Mouse (Mus musculus): ENCODE results near the gene Fam209. TPM values are rescaled to one million over a fixed set of nuclear protein-coding genes. Genes with fewer than 3 reads are reported as not detected.
A peak's percentile ranks its signal among the peaks of the same experiment; 100 is the strongest.

Fam209 gene
- polyA plus RNA-seq, 1 experiment from 2014 or later, result not detected

GRCm38 (mm10) chr2:172468346-172468819, 3.9 kb upstream of the Fam209 start:
- ATAC-seq (ENCODE audit: low FRiP score, low TSS enrichment), result no peak
- no peak overlapping the region for H3K9ac ChIP-seq (ENCODE audit: low read depth, low read length)
- no peaks in the 10 kb centered on the region for H3K27me3 ChIP-seq (ENCODE audit: control insufficient read depth, insufficient read depth, low read length)
- no peak overlapping the region for H3K4me2 ChIP-seq (replicated peaks; ENCODE audit: low read depth, low read length)
- no peak overlapping the region for H3K27ac ChIP-seq (ENCODE audit: low read depth, low read length)
- 91% methylated on average over 11 of the region's 11 CpGs for WGBS
- no peaks in the 10 kb centered on the region for H3K9me3 ChIP-seq (ENCODE audit: control insufficient read depth, low read length)
- no peaks in the 10 kb centered on the region for H3K4me1 ChIP-seq (ENCODE audit: control insufficient read depth, insufficient read depth, low read length)
- no peak overlapping the region for H3K4me3 ChIP-seq (ENCODE audit: low read length)
- peaks cover 56% of the 10 kb centered on the region for H3K36me3 ChIP-seq (ENCODE audit: control insufficient read depth, insufficient read depth, low read length)

GRCm38 (mm10) chr2:172473591-172473990, 1.3 kb downstream of the Fam209 start:
- H3K9ac ChIP-seq (ENCODE audit: low read depth, low read length), result no peak overlapping the region
- no peak overlapping the region for H3K4me3 ChIP-seq (ENCODE audit: low read length)
- peaks cover 14% of the 10 kb centered on the region for H3K36me3 ChIP-seq (ENCODE audit: control insufficient read depth, insufficient read depth, low read length)
- no peaks in the 10 kb centered on the region for H3K9me3 ChIP-seq (ENCODE audit: control insufficient read depth, low read length)
- WGBS, result 39% methylated on average over 8 of the region's 8 CpGs
- no peak overlapping the region for H3K4me2 ChIP-seq (replicated peaks; ENCODE audit: low read depth, low read length)
- H3K27me3 ChIP-seq (ENCODE audit: control insufficient read depth, insufficient read depth, low read length), result no peaks in the 10 kb centered on the region
- ATAC-seq (ENCODE audit: low FRiP score, low TSS enrichment), result no peak
- no peak overlapping the region for H3K27ac ChIP-seq (ENCODE audit: low read depth, low read length)
- H3K4me1 ChIP-seq (ENCODE audit: control insufficient read depth, insufficient read depth, low read length), result no peaks in the 10 kb centered on the region

GRCm38 (mm10) chr2:172474970-172475369, 2.6 kb downstream of the Fam209 start:
- WGBS, result 40% methylated on average over 6 of the region's 6 CpGs

GRCm38 (mm10) chr2:172476707-172477260, 4.5 kb downstream of the Fam209 start:
- no peak overlapping the region for H3K9ac ChIP-seq (ENCODE audit: low read depth, low read length)
- H3K36me3 ChIP-seq (ENCODE audit: control insufficient read depth, insufficient read depth, low read length), result no peaks in the 10 kb centered on the region
- H3K4me1 ChIP-seq (ENCODE audit: control insufficient read depth, insufficient read depth, low read length), result no peaks in the 10 kb centered on the region
- H3K4me3 ChIP-seq (ENCODE audit: low read length), result no peak overlapping the region
- H3K9me3 ChIP-seq (ENCODE audit: control insufficient read depth, low read length), result no peaks in the 10 kb centered on the region
- WGBS, result 21% methylated on average over 10 of the region's 10 CpGs
- no peaks in the 10 kb centered on the region for H3K27me3 ChIP-seq (ENCODE audit: control insufficient read depth, insufficient read depth, low read length)
- H3K4me2 ChIP-seq (replicated peaks; ENCODE audit: low read depth, low read length), result no peak overlapping the region
- peak; percentile 38; the same call in 1 of the 2 replicates for ATAC-seq (ENCODE audit: low FRiP score, low TSS enrichment)
- no peak overlapping the region for H3K27ac ChIP-seq (ENCODE audit: low read depth, low read length)

More at GRCm38 (mm10) chr2:172474970-172475369, 2.6 kb downstream of the Fam209 start:
- Histone ChIP-seq H3K36me3 (ENCODE audit: control insufficient read depth, insufficient read depth, low read length) (0 out of 2 replicates have a peak, but pooled peaks cover under 1% of the 10 kb centered on the region), H3K27me3 (ENCODE audit: control insufficient read depth, insufficient read depth, low read length) (no peaks in the 10 kb centered on the region), H3K9ac (ENCODE audit: low read depth, low read length) (no peak overlapping the region), H3K4me3 (ENCODE audit: low read length) (no peak overlapping the region), H3K4me1 (ENCODE audit: control insufficient read depth, insufficient read depth, low read length) (no peaks in the 10 kb centered on the region), H3K9me3 (ENCODE audit: control insufficient read depth, low read length) (no peaks in the 10 kb centered on the region), H3K4me2 (replicated peaks; ENCODE audit: low read depth, low read length) (no peak overlapping the region), H3K27ac (ENCODE audit: low read depth, low read length) (no peak overlapping the region)
- ATAC-seq (ENCODE audit: low FRiP score, low TSS enrichment), result no peak

- no peak for ATAC-seq (ENCODE audit: low FRiP score, low TSS enrichment)
- H3K4me1 ChIP-seq (ENCODE audit: control insufficient read depth, insufficient read depth, low read length), result no peaks in the 10 kb centered on the region
- H3K9me3 ChIP-seq (ENCODE audit: control insufficient read depth, low read length), result no peaks in the 10 kb centered on the region
- H3K4me2 ChIP-seq (replicated peaks; ENCODE audit: low read depth, low read length), result no peak overlapping the region
- H3K27me3 ChIP-seq (ENCODE audit: control insufficient read depth, insufficient read depth, low read length), result no peaks in the 10 kb centered on the region
- no peak overlapping the region for H3K27ac ChIP-seq (ENCODE audit: low read depth, low read length)
- WGBS, result 42% methylated on average over 3 of the region's 3 CpGs
- H3K36me3 ChIP-seq (ENCODE audit: control insufficient read depth, insufficient read depth, low read length), result no peaks in the 10 kb centered on the region
- H3K4me3 ChIP-seq (ENCODE audit: low read length), result no peak overlapping the region
- H3K9ac ChIP-seq (ENCODE audit: low read depth, low read length), result no peak overlapping the region
Measured at GRCm38 (mm10) chr2:172477350-172477749, 5.0 kb downstream of the Fam209 start.

GRCm38 (mm10) chr2:172477860-172478259, 5.5 kb downstream of the Fam209 start:
- H3K36me3 ChIP-seq (ENCODE audit: control insufficient read depth, insufficient read depth, low read length), result no peaks in the 10 kb centered on the region
- 0 out of 2 replicates have a peak, but pooled peaks have one; percentile 7 for ATAC-seq (ENCODE audit: low FRiP score, low TSS enrichment)
- no peak overlapping the region for H3K9ac ChIP-seq (ENCODE audit: low read depth, low read length)
- H3K4me3 ChIP-seq (ENCODE audit: low read length), result no peak overlapping the region
- 5% methylated on average over 2 of the region's 2 CpGs for WGBS
- no peak overlapping the region for H3K27ac ChIP-seq (ENCODE audit: low read depth, low read length)
- H3K9me3 ChIP-seq (ENCODE audit: control insufficient read depth, low read length), result no peaks in the 10 kb centered on the region
- H3K4me2 ChIP-seq (replicated peaks; ENCODE audit: low read depth, low read length), result no peak overlapping the region
- H3K27me3 ChIP-seq (ENCODE audit: control insufficient read depth, insufficient read depth, low read length), result no peaks in the 10 kb centered on the region
- no peaks in the 10 kb centered on the region for H3K4me1 ChIP-seq (ENCODE audit: control insufficient read depth, insufficient read depth, low read length)

GRCm38 (mm10) chr2:172480296-172480695, 8.0 kb downstream of the Fam209 start:
- Histone ChIP-seq H3K9me3 (ENCODE audit: control insufficient read depth, low read length) (no peaks in the 10 kb centered on the region), H3K27me3 (ENCODE audit: control insufficient read depth, insufficient read depth, low read length) (no peaks in the 10 kb centered on the region), H3K4me3 (ENCODE audit: low read length) (no peak overlapping the region), H3K9ac (ENCODE audit: low read depth, low read length) (no peak overlapping the region), H3K4me2 (replicated peaks; ENCODE audit: low read depth, low read length) (no peak overlapping the region), H3K4me1 (ENCODE audit: control insufficient read depth, insufficient read depth, low read length) (peaks cover 3% of the 10 kb centered on the region; the same call in 1 of the 2 replicates), H3K27ac (ENCODE audit: low read depth, low read length) (no peak overlapping the region), H3K36me3 (ENCODE audit: control insufficient read depth, insufficient read depth, low read length) (no peaks in the 10 kb centered on the region)
- no peak for ATAC-seq (ENCODE audit: low FRiP score, low TSS enrichment)
- 67% methylated on average over 7 of the region's 7 CpGs for WGBS

GRCm38 (mm10) chr2:172481654-172482385, 9.5 kb downstream of the Fam209 start:
- no peaks in the 10 kb centered on the region for H3K36me3 ChIP-seq (ENCODE audit: control insufficient read depth, insufficient read depth, low read length)
- H3K4me2 ChIP-seq (replicated peaks; ENCODE audit: low read depth, low read length), result no peak overlapping the region
- H3K9me3 ChIP-seq (ENCODE audit: control insufficient read depth, low read length), result no peaks in the 10 kb centered on the region
- H3K9ac ChIP-seq (ENCODE audit: low read depth, low read length), result no peak overlapping the region
- WGBS, result 81% methylated on average over 16 of the region's 16 CpGs
- peaks cover 3% of the 10 kb centered on the region; the same call in 1 of the 2 replicates for H3K4me1 ChIP-seq (ENCODE audit: control insufficient read depth, insufficient read depth, low read length)
- no peaks in the 10 kb centered on the region for H3K27me3 ChIP-seq (ENCODE audit: control insufficient read depth, insufficient read depth, low read length)
- no peak overlapping the region for H3K27ac ChIP-seq (ENCODE audit: low read depth, low read length)
- no peak overlapping the region for H3K4me3 ChIP-seq (ENCODE audit: low read length)
- no peak for ATAC-seq (ENCODE audit: low FRiP score, low TSS enrichment)

- no peaks in the 10 kb centered on the region for H3K9me3 ChIP-seq (ENCODE audit: control insufficient read depth, low read length)
- no peak overlapping the region for H3K4me3 ChIP-seq (ENCODE audit: low read length)
- H3K27me3 ChIP-seq (ENCODE audit: control insufficient read depth, insufficient read depth, low read length), result no peaks in the 10 kb centered on the region
- H3K9ac ChIP-seq (ENCODE audit: low read depth, low read length), result no peak overlapping the region
- H3K4me2 ChIP-seq (replicated peaks; ENCODE audit: low read depth, low read length), result no peak overlapping the region
- H3K36me3 ChIP-seq (ENCODE audit: control insufficient read depth, insufficient read depth, low read length), result no peaks in the 10 kb centered on the region
- H3K27ac ChIP-seq (ENCODE audit: low read depth, low read length), result no peak overlapping the region
- peaks cover 3% of the 10 kb centered on the region; the same call in 1 of the 2 replicates for H3K4me1 ChIP-seq (ENCODE audit: control insufficient read depth, insufficient read depth, low read length)
- 86% methylated on average over 14 of the region's 14 CpGs for WGBS
- ATAC-seq (ENCODE audit: low FRiP score, low TSS enrichment), result no peak
Measured at GRCm38 (mm10) chr2:172483766-172484413, 11.6 kb downstream of the Fam209 start.

Data from kidney, embryonic 14.5 days (tissue).